Mouse (Mus musculus) stomach, postnatal 0 days (tissue): ENCODE data around the gene Mdm4. TPM values are rescaled to one million over a fixed set of nuclear protein-coding genes. Genes with fewer than 3 reads are reported as not detected.

Source experiments
- ATAC-seq: fragments of 200-750 bp; cut with Nextera tagmentation; 2 replicates; pipeline ENCODE4 v1.8.0; 2017; ENCODE audit not compliant: low FRiP score, low TSS enrichment
- DNase-seq: peaks from one replicate; pipeline ENCODE4 v3.0.0-alpha.2; 2016; ENCODE audit warnings: low spot score
- H3K27ac ChIP-seq: fragments of 300-500 bp; sonication (generic); replicated peaks from 2 replicates; pipeline ENCODE4 v1.5.1; 2014; ENCODE audit warnings: mild to moderate bottlenecking, control low read depth
- H3K27me3 ChIP-seq: fragments of 300-500 bp; sonication (generic); 2 replicates; pipeline ENCODE4 v1.6.1; 2014; ENCODE audit warnings: low read length; ENCODE audit not compliant: control insufficient read depth, insufficient read depth
- H3K36me3 ChIP-seq: fragments of 300-500 bp; sonication (generic); 2 replicates; pipeline ENCODE4 v1.6.1; 2014; ENCODE audit warnings: low read length, mixed read lengths; ENCODE audit not compliant: control insufficient read depth, insufficient read depth
- H3K4me1 ChIP-seq: fragments of 300-500 bp; sonication (generic); replicated peaks from 2 replicates; pipeline ENCODE4 v1.6.1; 2014; ENCODE audit warnings: antibody characterized with exemption; ENCODE audit not compliant: control insufficient read depth, insufficient read depth
- H3K4me2 ChIP-seq: fragments of 300-500 bp; sonication (generic); replicated peaks from 2 replicates; pipeline ENCODE4 v1.6.1; 2014; ENCODE audit warnings: low read depth, mild to moderate bottlenecking, control low read depth, moderate library complexity
- H3K4me3 ChIP-seq: fragments of 300-500 bp; sonication (generic); 2 replicates; pipeline ENCODE4 v1.5.1; 2014; ENCODE audit warnings: low read depth, low read length, control low read depth
- H3K9ac ChIP-seq: fragments of 300-500 bp; sonication (generic); 2 replicates; pipeline ENCODE4 v1.6.1; 2014; ENCODE audit warnings: mild to moderate bottlenecking, low read length, control low read depth, mixed read lengths
- H3K9me3 ChIP-seq: fragments of 300-500 bp; sonication (generic); 2 replicates; pipeline ENCODE4 v1.6.1; 2016; ENCODE audit warnings: low read length; ENCODE audit not compliant: control insufficient read depth
- CTCF ChIP-seq: IDR thresholded peaks from 2 replicates; pipeline ENCODE4 v1.5.1; 2016; ENCODE audit warnings: antibody characterized with exemption, low read depth, mild to moderate bottlenecking, moderate library complexity
- EP300 ChIP-seq: optimal IDR thresholded peaks from 2 replicates; pipeline ENCODE3; 2016; ENCODE audit warnings: antibody characterized with exemption
- WGBS: fragments of 180-500 bp; shearing (Covaris S2); extraction: QIAGEN DNeasy Blood & Tissue Kit; methylation state at CpG from one replicate; pipeline ENCODE4 v1.1.7; 2014; 5-methylcytosine and 5-hydroxymethylcytosine counted together
- polyA plus RNA-seq: library from polyadenylated mRNA; unstranded; fragments of >200 nt; fragmentation: Nextera tagmentation; extraction: Ambion mirVana; gene quantifications from 2 replicates; pipeline ENCODE4 v1.2.1, GENCODE M21; 2015

Mdm4 gene
- polyA plus RNA-seq, 1 experiment from 2014 or later, result 11.3 TPM

DNA sequence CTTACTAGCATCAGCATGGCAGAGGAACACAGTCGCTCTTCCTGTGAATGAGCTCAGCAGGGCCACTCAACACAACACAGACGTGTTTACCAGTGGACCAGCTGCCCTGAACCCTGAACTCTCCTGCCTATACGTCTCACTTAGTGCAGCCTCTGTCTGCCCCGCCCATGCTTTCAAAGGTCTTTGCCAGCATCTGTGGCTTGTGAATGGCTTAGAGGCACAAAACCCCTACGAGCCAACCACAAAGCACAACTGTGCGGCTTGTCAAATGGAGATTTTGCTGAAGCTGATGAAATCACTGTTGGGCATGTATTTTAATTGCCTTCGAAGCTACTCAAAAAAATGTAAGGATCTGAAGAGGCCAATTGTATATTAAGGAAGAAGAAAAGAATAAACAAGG lies 82.5 kb downstream of the Mdm4 start:
- no peak for ATAC-seq
- H3K27ac ChIP-seq, result no peak overlapping the region
- no peak overlapping the region for H3K4me2 ChIP-seq
- no peak overlapping the region for H3K9ac ChIP-seq
- no peaks in the 10 kb centered on the region for H3K4me1 ChIP-seq
- H3K4me3 ChIP-seq, result no peak overlapping the region
- H3K9me3 ChIP-seq, result no peaks in the 10 kb centered on the region
- WGBS, result 55% methylated on average over 7 of the region's 7 CpGs
- DNase-seq, result no peak
- TF ChIP-seq CTCF, result no peak
- TF ChIP-seq EP300, result no peak
- no peaks in the 10 kb centered on the region; the same call in 1 of the 2 replicates for H3K27me3 ChIP-seq
- H3K36me3 ChIP-seq, result no peaks in the 10 kb centered on the region

DNA sequence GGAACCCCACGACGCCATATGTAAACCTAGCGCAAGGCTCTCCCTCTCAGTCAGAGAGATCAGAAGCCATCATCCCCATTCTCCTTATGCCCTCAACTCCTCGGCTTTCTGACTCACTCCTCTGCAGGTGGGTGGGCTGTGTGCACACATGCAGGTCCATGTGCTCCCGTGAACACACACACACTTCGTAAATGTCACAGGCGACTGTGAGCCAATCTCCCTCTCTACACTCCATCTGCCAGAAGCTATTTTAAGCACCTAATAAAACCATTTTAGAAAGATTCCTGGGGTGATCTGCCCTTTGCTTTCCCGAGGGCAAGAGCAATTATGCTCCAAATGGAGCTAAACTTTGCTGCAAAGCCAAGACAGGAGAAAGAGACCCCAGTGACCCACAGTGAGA lies 84.5 kb downstream of the Mdm4 start:
- Histone ChIP-seq H3K27me3 (no peaks in the 10 kb centered on the region), H3K9ac (no peak overlapping the region), H3K36me3 (no peaks in the 10 kb centered on the region), H3K27ac (no peak overlapping the region), H3K4me2 (no peak overlapping the region), H3K4me3 (no peak overlapping the region), H3K4me1 (no peaks in the 10 kb centered on the region), H3K9me3 (no peaks in the 10 kb centered on the region)
- no peak for TF ChIP-seq EP300
- no peak for TF ChIP-seq CTCF
- ATAC-seq, result no peak
- WGBS, result 58% methylated on average over 8 of the region's 8 CpGs
- no peak for DNase-seq

DNA sequence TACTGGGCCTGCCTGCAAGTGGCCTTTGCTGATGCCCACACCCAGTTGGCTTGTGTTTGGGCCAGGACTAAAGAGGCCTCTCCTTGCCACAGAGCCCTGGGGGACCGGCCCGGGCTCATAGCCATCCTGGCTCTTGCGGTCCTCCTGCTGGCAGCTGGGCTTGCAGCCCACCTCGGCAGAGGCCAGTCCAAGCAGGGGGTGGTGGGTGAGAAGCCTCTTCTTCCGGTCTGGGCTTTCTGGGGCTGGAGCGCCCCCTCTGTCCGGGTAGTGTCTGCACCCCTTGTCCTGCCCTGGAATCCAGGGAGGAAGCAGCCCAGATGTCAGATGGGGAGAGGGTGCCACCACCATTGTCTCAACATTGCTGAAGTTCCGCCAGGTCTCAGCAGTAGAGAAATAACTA lies 91.4 kb downstream of the Mdm4 start:
- no peak for TF ChIP-seq EP300
- TF ChIP-seq CTCF, result no peak
- no peak for ATAC-seq
- Histone ChIP-seq H3K9me3 (no peaks in the 10 kb centered on the region), H3K27ac (no peak overlapping the region), H3K4me1 (no peaks in the 10 kb centered on the region), H3K9ac (no peak overlapping the region), H3K4me2 (no peak overlapping the region), H3K4me3 (no peak overlapping the region), H3K27me3 (no peaks in the 10 kb centered on the region), H3K36me3 (no peaks in the 10 kb centered on the region)
- 73% methylated on average over 8 of the region's 8 CpGs for WGBS
- DNase-seq, result no peak

GRCm38 (mm10) chr1:132937296-132938030 lies 92.9 kb downstream of the Mdm4 start:
- no peak for DNase-seq
- Histone ChIP-seq H3K9ac (no peak overlapping the region), H3K9me3 (no peaks in the 10 kb centered on the region), H3K27me3 (no peaks in the 10 kb centered on the region), H3K4me2 (no peak overlapping the region), H3K4me1 (no peaks in the 10 kb centered on the region), H3K4me3 (no peak overlapping the region), H3K36me3 (no peaks in the 10 kb centered on the region), H3K27ac (no peak overlapping the region)
- ATAC-seq, result no peak
- no peak for TF ChIP-seq CTCF
- no peak for TF ChIP-seq EP300
- 85% methylated on average over 26 of the region's 26 CpGs for WGBS

DNA sequence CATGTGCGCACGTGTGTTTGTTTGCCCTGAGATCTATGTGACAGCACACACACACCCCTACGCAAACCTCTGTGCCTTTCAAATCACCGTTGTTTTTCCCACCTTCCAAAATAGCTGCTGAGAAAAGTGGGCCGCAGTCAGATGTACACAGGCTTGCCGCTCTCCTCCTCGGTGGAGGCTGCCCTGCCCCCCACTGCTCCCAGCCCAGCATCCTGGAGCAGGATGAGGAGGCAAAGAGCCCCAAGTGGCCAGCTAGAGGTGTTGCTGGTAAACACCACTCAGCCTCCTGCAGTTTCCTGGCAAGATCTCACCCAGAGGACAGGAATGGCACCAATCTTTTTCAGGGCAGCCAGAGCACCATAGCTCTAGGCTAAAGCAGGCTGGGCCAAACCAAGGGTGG lies 95.5 kb downstream of the Mdm4 start:
- H3K4me1 ChIP-seq, result no peaks in the 10 kb centered on the region
- DNase-seq (peak; percentile 41), ATAC-seq (peak; percentile 43; the same call in 1 of the 2 replicates)
- H3K27ac ChIP-seq, result no peak overlapping the region
- WGBS, result 32% methylated on average over 7 of the region's 7 CpGs
- H3K27me3 ChIP-seq, result no peaks in the 10 kb centered on the region
- TF ChIP-seq EP300 (no peak), CTCF (peak; percentile 59)
- H3K4me2 ChIP-seq, result no peak overlapping the region
- no peak overlapping the region for H3K4me3 ChIP-seq
- H3K36me3 ChIP-seq, result no peaks in the 10 kb centered on the region
- no peak overlapping the region for H3K9ac ChIP-seq
- H3K9me3 ChIP-seq, result no peaks in the 10 kb centered on the region

GRCm38 (mm10) chr1:132932421-132932820 lies 97.9 kb downstream of the Mdm4 start:
- H3K27me3 ChIP-seq, result no peaks in the 10 kb centered on the region
- DNase-seq (no peak), ATAC-seq (no peak)
- no peaks in the 10 kb centered on the region for H3K36me3 ChIP-seq
- WGBS, result 59% methylated on average over 2 of the region's 2 CpGs
- no peak for TF ChIP-seq CTCF
- no peak for TF ChIP-seq EP300
- H3K4me3 ChIP-seq, result no peak overlapping the region
- H3K9ac ChIP-seq, result no peak overlapping the region
- H3K4me1 ChIP-seq, result no peaks in the 10 kb centered on the region
- no peaks in the 10 kb centered on the region for H3K9me3 ChIP-seq
- H3K27ac ChIP-seq, result no peak overlapping the region
- no peak overlapping the region for H3K4me2 ChIP-seq
